Mouse (Mus musculus): Measurements from ENCODE around the gene Olfr976.
"Not testable (repeated sequence)": the region's sequence is repeated elsewhere in the genome, so short reads cannot be mapped to it uniquely, and the experiment has no call there.

Olfr976 gene

GRCm38 (mm10) chr9:39961033-39961432 is at the start of gene Olfr976:
Olfr976 (minus strand) TSS chr9:39961133.
- not testable (repeated sequence) for DNase-seq

GRCm38 (mm10) chr9:40009482-40009881 is 48.5 kb upstream of the Olfr976 start, which contains the start of gene Olfr980:
Olfr980 (minus strand) TSS chr9:40009582.
- DNase-seq: no peak

GRCm38 (mm10) chr9:40003365-40003764 is 42.4 kb upstream of the Olfr976 start, which contains the start of gene Olfr979:
Olfr979 (minus strand) TSS chr9:40003465.
- no peak for DNase-seq

- no peak for DNase-seq
These were observed 30.9 kb upstream of the Olfr976 start, which contains the start of gene Olfr978 for GRCm38 (mm10) chr9:39991813-39992212. Olfr978 (plus strand) TSS chr9:39992113.

- not testable (repeated sequence) for DNase-seq
These were observed 15.7 kb upstream of the Olfr976 start for GRCm38 (mm10) chr9:39976581-39977145.

- DNase-seq: no peak
These were observed 9.0 kb downstream of the Olfr976 start, which contains the start of gene Olfr975 for GRCm38 (mm10) chr9:39951946-39952345. Olfr975 (minus strand) TSS chr9:39952046.

GRCm38 (mm10) chr9:39937201-39937600 is 23.7 kb downstream of the Olfr976 start, which contains the start of gene Olfr974:
Olfr974 (plus strand) TSS chr9:39937501.
- no peak for DNase-seq

GRCm38 (mm10) chr9:39928837-39929236 is 32.1 kb downstream of the Olfr976 start:
- DNase-seq: not testable (repeated sequence)

- not testable (repeated sequence) for DNase-seq
These were observed 32.7 kb downstream of the Olfr976 start for GRCm38 (mm10) chr9:39927975-39928836.

GRCm38 (mm10) chr9:39909939-39910338 is 51.0 kb downstream of the Olfr976 start:
- no peak for DNase-seq

- no peak for DNase-seq
These were observed 53.9 kb downstream of the Olfr976 start, which contains the start of gene Olfr229 for GRCm38 (mm10) chr9:39907036-39907435. Olfr229 (plus strand) TSS chr9:39907336.

- no peak for DNase-seq
These were observed 55.8 kb downstream of the Olfr976 start for GRCm38 (mm10) chr9:39905106-39905505.

Data from kidney, postnatal 14 days (tissue).